Mouse (Mus musculus): ENCODE data around the gene Hapln2.

Gene Hapln2

GRCm38 (mm10) chr3:88002291-88002976, 24.9 kb downstream of the Hapln2 start:
- no peak for DNase-seq

- DNase-seq: no peak
Observed at GRCm38 (mm10) chr3:88000816-88001595, 26.4 kb downstream of the Hapln2 start.

GRCm38 (mm10) chr3:88000181-88000580, 27.2 kb downstream of the Hapln2 start, which contains the start of gene Bcan:
TSS of gene Bcan (minus strand) at chr3:88000230.
- DNase-seq: no peak

- no peak for DNase-seq
Observed at GRCm38 (mm10) chr3:87999243-87999895, 28.0 kb downstream of the Hapln2 start.

GRCm38 (mm10) chr3:87998747-87999146, 28.6 kb downstream of the Hapln2 start:
- DNase-seq: no peak

GRCm38 (mm10) chr3:87996971-87997614, 30.3 kb downstream of the Hapln2 start:
- peak; percentile 66 for DNase-seq

- DNase-seq: no peak
Observed at GRCm38 (mm10) chr3:87996401-87996800, 31.0 kb downstream of the Hapln2 start.

GRCm38 (mm10) chr3:87995331-87995730, 32.1 kb downstream of the Hapln2 start:
- no peak for DNase-seq

GRCm38 (mm10) chr3:87993436-87993835, 33.9 kb downstream of the Hapln2 start:
- DNase-seq: peak; percentile 82

GRCm38 (mm10) chr3:87989935-87990334, 37.4 kb downstream of the Hapln2 start:
- DNase-seq: no peak

- DNase-seq: no peak
Observed at GRCm38 (mm10) chr3:87988068-87988467, 39.3 kb downstream of the Hapln2 start.

- peak; percentile 89 for DNase-seq
Observed at GRCm38 (mm10) chr3:87987633-87988032, 39.8 kb downstream of the Hapln2 start.

GRCm38 (mm10) chr3:87986868-87987267, 40.5 kb downstream of the Hapln2 start:
- DNase-seq: peak; percentile 99

GRCm38 (mm10) chr3:87985505-87986320, 41.7 kb downstream of the Hapln2 start:
- peak; percentile 54 for DNase-seq

GRCm38 (mm10) chr3:87984094-87984493, 43.3 kb downstream of the Hapln2 start:
- DNase-seq: no peak

GRCm38 (mm10) chr3:87983627-87984026, 43.8 kb downstream of the Hapln2 start:
- DNase-seq: no peak

- DNase-seq: peak; percentile 72
Observed at GRCm38 (mm10) chr3:87982836-87983601, 44.4 kb downstream of the Hapln2 start.

GRCm38 (mm10) chr3:87981894-87982835, 45.2 kb downstream of the Hapln2 start:
- DNase-seq: peak; percentile 39

- DNase-seq: no peak
Observed at GRCm38 (mm10) chr3:87981214-87981760, 46.1 kb downstream of the Hapln2 start.

- no peak for DNase-seq
Observed at GRCm38 (mm10) chr3:87980728-87981127, 46.7 kb downstream of the Hapln2 start.
